Mouse (Mus musculus): Measurements from ENCODE around the gene 4933414I15Rik. TPM values are rescaled to one million over a fixed set of nuclear protein-coding genes. Genes with fewer than 3 reads are reported as not detected.

The 4933414I15Rik gene
- not detected for total RNA-seq (2018; cell fraction: chromatin; rRNA removed)
- not detected for total RNA-seq (2018; cell fraction: cytosol; rRNA removed)
- not detected for total RNA-seq (2018; cell fraction: nucleus; rRNA removed)
- not detected in 3 replicates for polyA plus RNA-seq (2018)

DNA sequence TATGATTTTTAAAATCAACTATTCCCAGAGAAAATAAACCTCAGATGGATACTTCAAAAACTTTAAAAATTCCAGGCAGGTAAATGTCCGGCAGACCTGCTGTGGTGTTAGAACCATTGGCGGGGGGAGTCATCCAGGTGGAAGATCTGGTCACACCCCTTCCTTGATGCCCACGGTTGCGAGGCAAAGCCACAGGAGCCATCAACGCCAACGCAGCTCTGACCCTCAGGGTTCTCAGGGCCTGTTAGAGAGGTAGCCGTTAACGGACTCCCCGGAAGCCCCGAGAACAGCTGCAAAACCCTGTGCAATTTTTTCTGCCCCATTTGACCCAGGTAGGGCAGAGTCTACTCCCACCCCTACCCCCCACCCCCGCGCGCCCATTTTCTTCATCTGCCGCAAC lies at the start of gene 4933414I15Rik:
TSS of gene 4933414I15Rik (minus strand) at position 260 of the 400 bp plus-strand sequence.
- whole genome bisulfite sequencing (ENCODE audit: missing documents), result 86% methylated on average over 14 of the region's 14 CpGs
- no peak within 1 kb of the TSS for H3K4me3 ChIP-seq (ENCODE audit: inconsistent target)

DNA sequence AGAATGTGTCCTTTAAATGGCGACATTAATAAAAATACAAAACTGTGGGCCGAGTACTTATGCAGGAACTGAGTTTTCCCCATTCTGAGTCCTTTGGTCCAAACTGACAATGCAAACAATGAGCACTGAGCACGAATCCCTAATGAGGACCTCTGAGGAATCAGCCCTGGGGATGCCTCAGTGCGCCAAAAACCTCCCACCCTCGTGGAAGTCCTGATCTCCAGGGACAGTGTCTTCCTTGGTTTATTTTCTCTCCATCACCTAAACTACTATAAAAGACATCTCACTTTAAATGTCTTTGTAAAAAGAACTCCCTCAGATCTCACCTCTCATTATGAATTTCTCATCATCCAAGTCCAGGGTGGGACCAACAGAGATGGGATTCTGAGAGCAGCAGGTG lies 38.1 kb upstream of the 4933414I15Rik start, which contains the start of gene Olfr1377:
TSS of gene Olfr1377 (plus strand) at position 301 of the 400 bp plus-strand sequence.
- WGBS (ENCODE audit: missing documents), result 78% methylated on average over 5 of the region's 5 CpGs
- Histone ChIP-seq H3K79me2 (ENCODE audit: inconsistent target) (no peaks in the 10 kb centered on the region), H3K4me3 (ENCODE audit: inconsistent target) (no peak within 1 kb of the TSS), H3K27ac (no peak within 1 kb of the TSS), H3K36me3 (ENCODE audit: inconsistent target) (no peaks in the 10 kb centered on the region)

More for the DNA sequence above, at the start of gene 4933414I15Rik:
- Histone ChIP-seq H3K79me2 (ENCODE audit: inconsistent target) (no peaks in the 10 kb centered on the region), H3K36me3 (ENCODE audit: inconsistent target) (no peaks in the 10 kb centered on the region), H3K27ac (no peak within 1 kb of the TSS)

DNA sequence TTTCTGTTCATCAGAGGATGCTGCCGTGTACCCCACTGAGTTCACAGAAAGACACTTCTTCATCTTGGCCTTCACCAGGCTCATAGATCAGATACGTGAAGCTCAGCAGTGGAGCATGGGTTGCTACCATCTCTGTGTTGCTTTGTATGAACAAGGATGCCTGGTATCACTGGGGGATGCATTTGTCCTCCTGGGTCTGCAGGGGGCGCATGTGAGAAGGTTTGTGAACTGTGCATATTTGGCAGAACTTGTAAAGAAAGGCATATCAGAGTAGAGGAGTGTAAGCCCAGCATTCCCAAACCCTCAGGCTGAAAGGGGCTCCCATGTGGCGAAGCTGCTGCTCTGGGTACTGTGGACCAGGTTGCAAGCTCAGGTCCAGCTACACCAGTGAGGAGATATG lies 33.7 kb upstream of the 4933414I15Rik start:
- WGBS (ENCODE audit: missing documents), result 78% methylated on average over 4 of the region's 4 CpGs
- Histone ChIP-seq H3K36me3 (ENCODE audit: inconsistent target) (no peaks in the 10 kb centered on the region), H3K4me3 (ENCODE audit: inconsistent target) (no peak overlapping the region), H3K79me2 (ENCODE audit: inconsistent target) (no peaks in the 10 kb centered on the region), H3K27ac (no peak overlapping the region)

DNA sequence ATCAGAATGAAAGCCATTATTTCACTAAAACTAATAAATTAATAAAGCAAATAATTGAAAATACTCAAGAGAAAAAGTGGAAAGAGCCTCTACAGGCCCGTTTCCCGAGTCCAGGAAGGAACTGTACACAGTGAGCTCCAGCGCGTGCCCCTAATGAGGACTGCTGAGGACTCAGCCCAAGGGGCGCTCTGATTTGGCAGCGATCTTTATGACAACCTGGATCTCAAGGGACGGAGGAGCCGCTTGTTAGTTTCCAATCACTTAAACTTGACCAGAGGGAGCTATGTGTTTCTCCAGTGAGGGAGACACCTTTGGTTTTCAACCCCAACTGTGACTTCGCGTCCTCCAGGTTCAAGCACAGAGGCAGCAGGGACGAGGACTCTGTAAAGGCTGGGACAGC lies 22.7 kb upstream of the 4933414I15Rik start, which contains the start of gene Olfr1378:
TSS of gene Olfr1378 (plus strand) at position 301 of the 400 bp plus-strand sequence.
- Histone ChIP-seq H3K4me3 (ENCODE audit: inconsistent target) (no peak within 1 kb of the TSS), H3K79me2 (ENCODE audit: inconsistent target) (no peaks in the 10 kb centered on the region), H3K36me3 (ENCODE audit: inconsistent target) (no peaks in the 10 kb centered on the region), H3K27ac (no peak within 1 kb of the TSS)
- WGBS (ENCODE audit: missing documents), result 89% methylated on average over 11 of the region's 11 CpGs

DNA sequence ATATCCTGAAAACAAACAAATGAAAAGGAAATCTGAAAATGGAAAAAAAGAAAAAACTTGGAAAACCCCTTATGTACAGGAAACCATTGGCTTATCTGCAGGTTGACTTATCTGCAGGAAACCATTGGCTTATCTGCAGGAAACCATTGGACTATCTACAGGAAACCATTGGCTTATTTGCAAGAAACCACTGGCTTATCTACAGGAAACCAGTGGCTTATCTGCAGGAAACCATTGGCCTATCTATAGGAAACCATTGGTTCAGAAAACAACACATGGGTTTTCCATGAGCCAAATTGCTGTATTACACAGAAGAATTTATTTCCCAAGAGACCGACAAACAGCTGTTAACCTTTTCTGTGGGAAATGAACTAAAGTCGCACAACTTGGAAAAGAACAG lies 21.3 kb upstream of the 4933414I15Rik start:
- Histone ChIP-seq H3K27ac (no peak overlapping the region), H3K36me3 (ENCODE audit: inconsistent target) (no peaks in the 10 kb centered on the region), H3K79me2 (ENCODE audit: inconsistent target) (no peaks in the 10 kb centered on the region), H3K4me3 (ENCODE audit: inconsistent target) (no peak overlapping the region)
- WGBS (ENCODE audit: missing documents), result 0% methylated on average over 2 of the region's 2 CpGs

DNA sequence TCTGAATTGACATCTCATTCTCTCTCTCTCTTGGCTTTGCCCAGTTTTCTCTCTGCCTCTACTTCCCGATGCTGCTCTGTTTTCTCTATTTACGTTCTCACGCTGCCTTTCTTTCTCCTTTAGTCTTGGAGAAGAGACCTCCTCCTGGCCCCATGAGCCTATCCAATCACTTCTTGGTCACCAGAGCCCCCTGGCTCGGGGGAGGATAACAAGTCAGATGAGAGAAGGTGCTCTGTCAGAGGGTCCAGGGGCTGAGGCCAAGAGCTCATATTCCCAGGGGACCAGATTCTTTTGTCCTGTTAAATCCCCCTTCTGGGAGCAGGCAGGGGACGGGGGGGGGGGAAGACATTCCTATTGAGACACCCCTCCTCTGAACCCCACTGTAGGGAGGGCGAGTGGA lies 10.1 kb upstream of the 4933414I15Rik start, which contains the start of gene Prop1:
TSS of gene Prop1 (minus strand) at position 101 of the 400 bp plus-strand sequence.
- H3K79me2 ChIP-seq (ENCODE audit: inconsistent target), result no peaks in the 10 kb centered on the region
- H3K27ac ChIP-seq, result no peak within 1 kb of the TSS
- no peak within 1 kb of the TSS for H3K4me3 ChIP-seq (ENCODE audit: inconsistent target)
- 88% methylated on average over 6 of the region's 6 CpGs for WGBS (ENCODE audit: missing documents)
- H3K36me3 ChIP-seq (ENCODE audit: inconsistent target), result no peaks in the 10 kb centered on the region

DNA sequence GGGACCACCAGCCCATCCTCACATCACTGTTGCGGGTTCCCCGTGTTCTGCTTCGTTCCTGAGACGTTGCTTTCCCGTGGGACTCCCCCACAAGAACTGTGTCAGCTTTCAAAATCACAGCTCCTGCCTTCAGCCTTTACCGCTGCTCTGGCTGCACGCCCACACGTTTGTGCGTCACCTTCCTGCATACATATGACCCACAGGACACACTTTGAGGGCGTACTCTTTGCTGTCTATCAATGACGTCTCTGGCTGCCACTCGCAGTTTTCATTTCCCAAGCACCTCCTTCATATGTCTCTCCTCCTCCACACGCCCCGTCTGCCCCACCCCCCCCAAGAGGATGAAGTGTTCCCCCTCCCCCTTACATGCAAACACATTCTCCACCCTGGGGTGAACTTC lies 8.7 kb upstream of the 4933414I15Rik start:
- Histone ChIP-seq H3K4me3 (ENCODE audit: inconsistent target) (no peak overlapping the region), H3K27ac (no peak overlapping the region), H3K36me3 (ENCODE audit: inconsistent target) (no peaks in the 10 kb centered on the region), H3K79me2 (ENCODE audit: inconsistent target) (no peaks in the 10 kb centered on the region)
- WGBS (ENCODE audit: missing documents), result 38% methylated on average over 12 of the region's 14 CpGs

DNA sequence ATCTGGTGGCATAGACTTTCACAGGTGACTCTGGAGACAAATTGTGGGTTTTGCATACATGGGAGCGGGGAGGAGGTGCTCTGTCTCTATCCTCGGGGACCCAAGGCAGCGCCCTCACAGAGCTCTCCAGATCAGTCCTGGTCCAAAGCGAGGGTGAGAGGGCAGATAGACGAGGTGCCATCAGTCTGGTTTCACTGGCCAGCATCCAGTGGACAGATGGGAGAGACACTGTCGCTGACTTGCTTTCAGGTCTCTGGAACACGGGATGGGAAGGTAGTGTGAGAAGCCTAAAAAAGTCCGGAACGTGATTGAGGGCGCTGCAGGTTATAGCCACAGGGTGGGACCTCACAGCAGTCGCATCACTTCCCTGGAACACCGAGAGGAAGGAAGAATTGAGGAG lies 1.2 kb downstream of the 4933414I15Rik start:
- 57% methylated on average over 12 of the region's 12 CpGs for WGBS (ENCODE audit: missing documents)
- no peaks in the 10 kb centered on the region for H3K79me2 ChIP-seq (ENCODE audit: inconsistent target)
- H3K4me3 ChIP-seq (ENCODE audit: inconsistent target), result no peak overlapping the region
- H3K36me3 ChIP-seq (ENCODE audit: inconsistent target), result no peaks in the 10 kb centered on the region
- H3K27ac ChIP-seq, result no peak overlapping the region

DNA sequence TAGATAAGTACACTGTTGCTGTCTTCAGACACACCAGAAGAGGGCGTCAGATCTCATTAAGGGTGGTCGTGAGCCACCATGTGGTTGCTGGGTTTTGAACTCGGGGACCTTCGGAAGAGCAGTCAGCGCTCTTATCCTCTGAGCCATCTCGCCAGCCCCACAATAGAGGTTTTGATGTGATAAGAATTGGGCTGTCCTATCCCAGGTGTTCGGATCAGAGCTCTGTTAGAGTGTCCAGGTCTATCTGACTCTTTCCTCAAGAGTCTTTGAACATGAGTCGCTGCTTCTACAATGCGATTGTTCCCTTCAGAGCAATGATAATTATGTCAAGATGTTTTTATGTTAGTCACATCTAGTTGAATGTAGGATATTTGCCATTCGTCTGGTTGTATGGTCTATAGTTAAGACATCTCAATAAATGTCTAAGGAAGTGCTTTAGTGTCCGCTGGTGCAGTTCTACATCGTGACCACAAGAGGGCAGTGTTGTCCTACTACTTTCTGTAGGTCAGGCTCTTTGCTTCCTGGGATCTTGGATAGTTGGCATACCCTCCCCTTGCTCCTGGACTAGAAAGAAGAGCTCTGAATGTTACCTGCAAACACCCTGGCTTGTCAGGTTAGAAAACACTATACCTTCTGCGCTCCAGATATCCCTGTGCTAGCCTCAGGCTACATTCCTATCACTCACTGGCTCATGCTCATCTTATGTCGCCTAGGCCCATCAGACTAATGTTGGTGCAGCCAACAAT lies 3.8 kb downstream of the 4933414I15Rik start:
- 39% methylated on average over 14 of the region's 14 CpGs for WGBS (ENCODE audit: missing documents)
- no peak overlapping the region for H3K4me3 ChIP-seq (ENCODE audit: inconsistent target)
- no peaks in the 10 kb centered on the region for H3K36me3 ChIP-seq (ENCODE audit: inconsistent target)
- H3K27ac ChIP-seq, result no peak overlapping the region
- no peaks in the 10 kb centered on the region for H3K79me2 ChIP-seq (ENCODE audit: inconsistent target)

DNA sequence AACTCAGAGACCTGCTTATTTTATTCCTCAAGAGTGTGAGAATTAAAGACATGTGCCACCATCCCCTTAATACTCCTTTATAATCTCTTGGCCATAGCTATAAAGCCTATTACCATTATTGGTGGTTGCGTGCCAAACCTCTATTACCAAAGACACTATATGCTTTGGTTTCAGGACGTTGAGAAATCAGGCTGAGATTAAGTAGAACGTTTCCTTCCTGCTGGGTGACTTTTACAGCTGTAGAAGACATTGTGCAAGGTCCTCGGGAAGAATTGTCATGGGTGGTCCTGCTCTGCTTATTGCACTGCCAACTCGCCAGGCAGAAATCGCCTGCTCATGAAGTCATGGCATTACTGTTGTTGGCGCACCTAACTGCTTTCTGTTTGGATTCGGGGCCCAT lies 5.1 kb downstream of the 4933414I15Rik start:
- 41% methylated on average over 8 of the region's 8 CpGs for WGBS (ENCODE audit: missing documents)

DNA sequence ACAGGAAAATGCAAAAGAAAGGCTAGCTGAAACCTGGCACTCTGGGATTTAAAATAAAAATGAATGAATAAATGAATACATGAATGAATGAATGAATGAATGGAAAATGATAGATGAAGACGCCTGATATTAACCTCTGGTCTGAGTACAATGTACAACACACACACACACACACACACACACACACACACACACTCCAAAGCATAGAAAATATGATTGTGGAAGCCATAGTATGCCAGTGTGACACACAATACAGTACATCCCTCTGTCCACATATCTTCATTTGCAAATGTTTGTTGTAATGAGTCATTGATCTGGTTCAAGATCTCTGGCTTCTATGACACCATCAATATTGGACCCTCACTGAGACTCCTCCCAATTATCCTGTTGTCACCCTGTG lies 11.5 kb downstream of the 4933414I15Rik start:
- WGBS (ENCODE audit: missing documents), result no CpG with 5 or more reads among the region's 1 CpGs
- no peak overlapping the region for H3K4me3 ChIP-seq (ENCODE audit: inconsistent target)
- no peaks in the 10 kb centered on the region for H3K36me3 ChIP-seq (ENCODE audit: inconsistent target)
- H3K27ac ChIP-seq, result no peak overlapping the region
- no peaks in the 10 kb centered on the region for H3K79me2 ChIP-seq (ENCODE audit: inconsistent target)

More for the DNA sequence above, 5.1 kb downstream of the 4933414I15Rik start:
- no peaks in the 10 kb centered on the region for H3K36me3 ChIP-seq (ENCODE audit: inconsistent target)
- no peaks in the 10 kb centered on the region for H3K79me2 ChIP-seq (ENCODE audit: inconsistent target)
- no peak overlapping the region for H3K4me3 ChIP-seq (ENCODE audit: inconsistent target)
- no peak overlapping the region for H3K27ac ChIP-seq

DNA sequence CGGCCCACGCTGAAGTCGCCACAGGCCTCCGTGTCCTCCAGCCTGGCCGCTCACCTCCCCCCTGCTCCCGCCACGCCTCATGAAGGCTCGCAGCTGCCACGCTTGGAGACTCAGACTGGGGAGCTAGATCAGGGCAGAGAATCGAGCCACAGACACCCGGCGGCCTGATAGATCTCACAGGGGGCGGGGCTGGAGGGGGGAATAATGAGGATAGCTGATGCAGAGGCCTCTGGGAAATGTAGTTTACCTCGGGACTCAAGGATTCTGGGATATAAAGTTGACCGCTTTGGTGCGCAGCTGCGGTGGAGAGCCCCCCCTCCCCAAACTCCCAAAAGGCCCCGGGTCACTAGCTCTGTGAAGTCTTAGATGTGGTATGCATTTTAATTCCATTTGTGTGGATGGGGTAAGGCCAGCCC lies 12.1 kb downstream of the 4933414I15Rik start, which contains the start of gene Zfp354b:
TSS of gene Zfp354b (minus strand) at position 183 of the 416 bp plus-strand sequence.
- Histone ChIP-seq H3K27ac (no peak within 1 kb of the TSS), H3K36me3 (ENCODE audit: inconsistent target) (no peaks in the 10 kb centered on the region), H3K79me2 (ENCODE audit: inconsistent target) (no peaks in the 10 kb centered on the region), H3K4me3 (ENCODE audit: inconsistent target) (peak within 1 kb of the TSS; percentile 15)
- 0% methylated on average over 17 of the region's 18 CpGs for WGBS (ENCODE audit: missing documents)

DNA sequence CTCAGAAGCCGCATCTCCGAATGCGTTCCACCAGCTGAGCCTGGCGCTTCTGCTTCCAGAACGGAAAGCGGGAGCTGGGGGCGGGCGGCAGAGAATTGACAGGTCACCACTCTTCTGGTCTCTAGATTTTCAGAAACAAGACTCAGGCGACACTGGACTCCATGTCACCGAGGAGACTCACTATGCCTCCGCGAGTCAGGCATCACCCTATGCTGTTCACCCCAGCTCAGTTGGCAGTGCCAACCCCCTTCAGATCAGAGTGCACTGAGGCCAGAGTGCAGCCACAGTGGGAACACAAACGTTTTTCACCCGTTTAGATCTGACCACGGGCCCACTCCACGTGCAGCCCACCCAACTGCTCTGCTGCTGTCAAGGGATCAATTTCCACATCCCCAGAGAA lies 12.5 kb downstream of the 4933414I15Rik start:
- no peaks in the 10 kb centered on the region for H3K79me2 ChIP-seq (ENCODE audit: inconsistent target)
- H3K27ac ChIP-seq, result no peak overlapping the region
- 5% methylated on average over 16 of the region's 16 CpGs for WGBS (ENCODE audit: missing documents)
- H3K36me3 ChIP-seq (ENCODE audit: inconsistent target), result no peaks in the 10 kb centered on the region
- H3K4me3 ChIP-seq (ENCODE audit: inconsistent target), result peak overlapping the region; percentile 15

DNA sequence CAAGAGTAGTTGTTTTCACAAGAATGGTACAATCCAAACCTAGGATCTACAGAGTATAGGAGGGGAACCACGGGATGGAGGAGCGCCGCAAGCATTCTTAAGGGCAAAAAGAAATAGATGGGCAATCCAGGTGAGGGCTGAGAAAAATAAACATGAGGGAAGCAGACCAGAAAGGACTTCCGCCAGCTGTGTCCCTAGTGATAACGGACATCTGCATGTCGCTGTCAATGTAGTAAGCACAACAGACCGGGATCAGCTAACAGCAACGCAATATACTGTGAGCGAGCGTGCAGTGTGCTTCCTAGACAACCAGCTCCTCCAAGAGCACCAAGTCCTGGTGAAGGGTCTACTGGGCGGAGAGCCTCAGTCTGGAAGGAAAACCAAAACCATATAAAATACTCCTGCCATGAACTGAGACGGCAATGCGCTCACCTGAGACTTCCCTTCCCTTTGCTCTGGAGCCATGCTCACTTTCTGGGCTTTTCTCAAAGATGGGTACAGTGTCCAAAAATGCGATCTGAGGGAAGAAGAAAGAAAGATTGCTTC lies 13.0 kb downstream of the 4933414I15Rik start:
- WGBS (ENCODE audit: missing documents), result 17% methylated on average over 14 of the region's 14 CpGs
- Histone ChIP-seq H3K79me2 (ENCODE audit: inconsistent target) (no peaks in the 10 kb centered on the region), H3K4me3 (ENCODE audit: inconsistent target) (peak overlapping the region; percentile 15; the same call in 1 of the 2 replicates), H3K27ac (no peak overlapping the region), H3K36me3 (ENCODE audit: inconsistent target) (no peaks in the 10 kb centered on the region)
